Mouse (Mus musculus): ENCODE results near the gene Syt1. TPM values are rescaled to one million over a fixed set of nuclear protein-coding genes. Genes with fewer than 3 reads are reported as not detected.

The Syt1 gene
- polyA plus RNA-seq, 1 experiment, result 748 TPM

DNA sequence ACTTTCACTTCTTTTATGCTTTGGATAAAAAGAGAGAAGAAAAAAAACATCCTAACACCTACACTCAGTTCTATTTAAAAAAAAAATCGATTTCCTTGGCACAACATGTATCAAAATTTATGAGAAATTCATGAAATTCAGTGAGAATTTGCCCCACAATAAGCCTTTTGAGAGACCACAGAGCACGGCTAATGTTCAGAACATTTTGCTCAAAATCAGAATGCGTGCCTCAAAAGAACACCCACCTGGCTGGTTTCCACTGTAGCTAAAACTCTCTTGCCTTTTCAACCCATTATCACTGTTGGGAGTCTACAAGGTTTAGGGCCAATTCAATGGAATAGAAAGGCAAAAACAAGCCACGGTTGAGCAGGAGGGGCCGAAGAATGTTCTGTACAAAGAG is 390.9 kb downstream of the Syt1 start:
- Histone ChIP-seq H3K27ac (ENCODE audit: insufficient read depth, low read length) (peak overlapping the region; percentile 82), H3K4me3 (ENCODE audit: insufficient read depth, low read length) (no peak overlapping the region), H3K4me1 (ENCODE audit: control insufficient read depth, insufficient read depth, low read length) (peaks cover 4% of the 10 kb centered on the region; the same call in 1 of the 2 replicates)
- no peak for TF ChIP-seq POLR2A (IDR thresholded peaks at IDR 0.05; ENCODE audit: extremely low read depth, insufficient read depth, low read length)
- no peak for TF ChIP-seq CTCF (IDR thresholded peaks at IDR 0.05; ENCODE audit: extremely low read depth, insufficient read depth, low read length)

DNA sequence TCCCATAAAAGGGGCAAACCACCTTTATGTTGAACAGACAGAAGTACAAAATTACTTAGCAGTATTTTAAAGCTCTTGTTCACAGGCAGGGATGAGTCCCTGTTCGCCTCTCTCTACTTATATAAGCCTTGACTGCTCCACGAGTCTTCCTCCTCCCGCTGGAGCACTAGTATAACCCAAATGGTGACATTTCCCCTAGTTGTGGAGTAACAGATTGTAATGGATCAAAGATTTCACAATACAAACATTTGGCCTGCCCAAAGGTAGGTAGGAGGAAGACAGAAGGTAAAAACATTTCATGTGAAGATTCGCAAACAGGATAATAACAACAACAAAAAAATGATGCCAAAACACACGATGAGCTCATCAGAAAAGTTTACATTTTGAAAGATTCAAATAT is 391.6 kb downstream of the Syt1 start:
- Histone ChIP-seq H3K27ac (ENCODE audit: insufficient read depth, low read length) (peak overlapping the region; percentile 51; the same call in 1 of the 2 replicates), H3K4me1 (ENCODE audit: control insufficient read depth, insufficient read depth, low read length) (peaks cover 4% of the 10 kb centered on the region; the same call in 1 of the 2 replicates), H3K4me3 (ENCODE audit: insufficient read depth, low read length) (no peak overlapping the region)
- TF ChIP-seq POLR2A (IDR thresholded peaks at IDR 0.05; ENCODE audit: extremely low read depth, insufficient read depth, low read length) (no peak), CTCF (IDR thresholded peaks at IDR 0.05; ENCODE audit: extremely low read depth, insufficient read depth, low read length) (no peak)

DNA sequence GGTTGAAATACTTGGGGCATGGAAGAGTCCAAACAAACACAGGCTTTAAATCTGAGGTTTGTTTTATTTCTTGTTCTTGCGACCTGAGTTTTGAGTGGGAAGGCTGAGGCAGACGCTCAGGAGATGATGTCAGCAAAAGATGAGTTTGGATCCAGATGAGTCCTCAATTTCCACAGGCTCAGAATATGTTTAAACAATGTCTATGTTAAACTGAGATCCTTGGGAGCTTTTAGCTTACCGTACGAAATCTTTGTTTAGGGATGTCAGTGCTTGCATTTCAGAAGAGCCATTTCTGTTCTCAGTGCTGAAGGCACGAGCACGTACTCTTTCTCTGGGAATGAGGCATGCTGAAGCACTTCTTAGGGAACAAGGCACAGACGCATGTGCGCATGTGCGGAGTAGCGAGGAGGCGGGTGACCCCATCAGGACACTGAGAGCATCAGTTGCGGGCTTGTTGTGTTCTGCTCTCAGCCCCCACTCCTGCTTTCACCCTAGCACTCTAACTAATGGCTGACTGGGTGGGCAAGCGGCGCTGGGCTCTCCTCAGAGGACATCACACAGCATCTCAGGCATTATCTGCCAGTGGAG is 400.6 kb downstream of the Syt1 start:
- H3K27ac ChIP-seq (ENCODE audit: insufficient read depth, low read length), result peak overlapping the region; percentile 86
- H3K4me3 ChIP-seq (ENCODE audit: insufficient read depth, low read length), result no peak overlapping the region
- TF ChIP-seq CTCF (IDR thresholded peaks at IDR 0.05; ENCODE audit: extremely low read depth, insufficient read depth, low read length), result no peak
- TF ChIP-seq POLR2A (IDR thresholded peaks at IDR 0.05; ENCODE audit: extremely low read depth, insufficient read depth, low read length), result 0 out of 2 replicates have a peak, but pooled peaks have one; percentile 8
- peaks cover 7% of the 10 kb centered on the region for H3K4me1 ChIP-seq (ENCODE audit: control insufficient read depth, insufficient read depth, low read length)

DNA sequence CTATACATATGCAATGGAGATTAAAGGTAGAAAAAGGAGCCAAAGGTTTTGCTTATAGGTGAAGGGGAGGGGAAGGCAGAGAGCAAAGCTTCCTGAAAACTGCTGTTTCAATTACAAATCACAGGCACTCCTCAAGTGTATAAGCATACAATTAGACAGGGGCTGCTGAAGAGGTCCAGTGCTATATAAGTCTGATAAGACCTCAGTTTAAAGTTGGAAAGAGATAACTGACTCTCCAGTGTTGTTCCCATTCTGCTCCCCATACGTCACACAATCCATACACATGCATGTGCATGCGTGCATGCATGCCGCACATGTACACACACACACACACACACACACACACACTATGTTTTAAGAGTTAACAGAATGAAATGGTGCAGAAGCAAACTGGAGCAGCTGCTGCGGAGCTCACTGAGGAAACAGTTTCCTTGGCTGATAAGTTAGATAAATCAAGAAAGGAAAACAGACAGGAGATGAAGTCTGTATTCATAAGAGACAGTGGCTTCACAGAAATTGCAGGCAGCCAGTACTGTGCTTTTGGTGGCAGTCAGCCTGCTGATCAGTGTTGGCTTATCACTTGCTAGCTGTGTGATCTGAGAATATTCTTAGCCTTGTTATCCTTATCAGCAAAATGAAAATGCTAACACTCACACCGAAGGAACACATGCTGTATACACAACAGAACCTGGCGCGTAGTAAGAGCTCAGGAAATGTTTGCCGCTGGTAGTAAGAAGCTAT is 408.9 kb downstream of the Syt1 start:
- H3K27ac ChIP-seq (ENCODE audit: insufficient read depth, low read length), result peak overlapping the region; percentile 67
- TF ChIP-seq CTCF (IDR thresholded peaks at IDR 0.05; ENCODE audit: extremely low read depth, insufficient read depth, low read length) (no peak), POLR2A (IDR thresholded peaks at IDR 0.05; ENCODE audit: extremely low read depth, insufficient read depth, low read length) (no peak)
- no peak overlapping the region for H3K4me3 ChIP-seq (ENCODE audit: insufficient read depth, low read length)
- H3K4me1 ChIP-seq (ENCODE audit: control insufficient read depth, insufficient read depth, low read length), result peaks cover 6% of the 10 kb centered on the region

DNA sequence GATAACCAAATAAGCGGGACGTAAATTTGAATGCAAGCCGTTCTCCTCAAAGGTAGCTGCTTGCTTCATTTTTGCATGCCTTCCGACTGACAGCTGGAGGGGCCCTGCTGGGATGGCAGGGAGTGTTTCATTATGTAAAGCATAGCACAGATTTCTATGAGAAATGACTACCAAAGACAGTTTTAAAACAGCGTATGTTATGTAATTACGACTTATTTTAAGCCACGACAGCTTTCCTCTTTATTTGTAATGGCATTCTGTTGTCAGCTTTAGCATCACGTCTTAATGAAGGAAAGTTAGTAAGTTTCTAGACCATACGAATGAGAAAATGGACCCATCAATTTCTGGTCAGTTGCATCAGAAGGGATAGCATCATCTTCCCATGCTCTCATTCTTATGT is 410.1 kb downstream of the Syt1 start:
- peak overlapping the region; percentile 60; the same call in 1 of the 2 replicates for H3K27ac ChIP-seq (ENCODE audit: insufficient read depth, low read length)
- TF ChIP-seq CTCF (IDR thresholded peaks at IDR 0.05; ENCODE audit: extremely low read depth, insufficient read depth, low read length) (no peak), POLR2A (IDR thresholded peaks at IDR 0.05; ENCODE audit: extremely low read depth, insufficient read depth, low read length) (no peak)

DNA sequence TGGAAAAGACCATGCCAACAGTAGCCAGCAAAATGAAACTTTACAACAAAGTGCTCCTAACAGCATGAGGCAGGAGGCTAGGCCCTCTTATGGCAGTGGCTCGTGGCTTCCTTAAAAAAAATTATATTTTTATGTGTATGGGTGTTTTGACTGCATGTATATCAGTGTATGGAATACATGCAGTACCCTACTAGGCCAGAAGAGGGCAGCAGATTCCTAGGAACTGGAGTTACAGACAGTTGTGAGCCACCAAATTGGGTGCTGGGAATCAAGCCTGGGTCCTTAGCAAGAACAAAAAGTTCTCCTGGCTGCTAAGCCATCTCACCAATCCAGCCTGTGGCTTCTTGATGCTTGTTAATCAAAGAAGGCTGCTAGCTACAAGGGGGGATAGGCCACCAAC is 413.4 kb downstream of the Syt1 start:
- Histone ChIP-seq H3K4me1 (ENCODE audit: control insufficient read depth, insufficient read depth, low read length) (peaks cover 11% of the 10 kb centered on the region), H3K27ac (ENCODE audit: insufficient read depth, low read length) (no peak overlapping the region), H3K4me3 (ENCODE audit: insufficient read depth, low read length) (no peak overlapping the region)
- TF ChIP-seq POLR2A (IDR thresholded peaks at IDR 0.05; ENCODE audit: extremely low read depth, insufficient read depth, low read length), result no peak
- peak; percentile 15; the same call in 1 of the 2 replicates for TF ChIP-seq CTCF (IDR thresholded peaks at IDR 0.05; ENCODE audit: extremely low read depth, insufficient read depth, low read length)

More for the DNA sequence above, 410.1 kb downstream of the Syt1 start:
- no peak overlapping the region for H3K4me3 ChIP-seq (ENCODE audit: insufficient read depth, low read length)
- peaks cover 10% of the 10 kb centered on the region for H3K4me1 ChIP-seq (ENCODE audit: control insufficient read depth, insufficient read depth, low read length)

DNA sequence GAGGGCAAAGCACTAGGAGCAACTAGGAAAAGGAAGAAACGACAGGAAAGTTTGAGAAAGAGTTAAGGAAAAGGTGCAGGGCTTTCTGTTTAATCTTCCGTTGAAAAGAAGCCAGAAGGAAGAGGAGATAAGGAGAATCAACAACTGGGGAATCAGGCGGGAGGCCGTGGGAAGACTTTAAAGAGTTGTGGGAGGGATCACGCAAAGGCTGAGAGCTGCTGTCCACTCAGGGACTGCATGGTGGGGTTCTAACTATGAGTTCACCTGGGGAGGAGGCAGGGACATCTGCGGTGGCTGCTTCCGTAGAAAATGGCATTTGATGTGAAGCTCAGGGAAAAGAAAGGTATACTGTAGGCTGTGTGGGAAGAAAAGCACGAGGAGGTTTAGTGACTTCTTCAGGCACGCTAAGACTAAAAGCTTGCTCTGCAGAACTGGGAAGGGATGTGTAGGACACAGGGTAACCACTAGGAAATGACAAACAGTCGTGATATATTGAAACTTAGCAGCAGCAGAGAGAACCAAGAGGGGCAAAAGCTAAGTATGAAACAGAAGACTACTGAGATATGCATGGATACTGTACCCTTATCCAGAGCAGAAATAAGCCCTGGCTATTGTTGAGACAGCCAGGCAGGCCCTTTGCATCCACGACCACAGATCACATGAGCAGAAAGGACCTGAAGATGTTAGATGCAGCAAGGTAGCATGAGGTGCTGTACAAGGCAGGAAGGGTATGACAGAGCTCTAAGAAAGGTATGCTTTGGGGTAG is 414.4 kb downstream of the Syt1 start:
- Histone ChIP-seq H3K27ac (ENCODE audit: insufficient read depth, low read length) (peak overlapping the region; percentile 60; the same call in 1 of the 2 replicates), H3K4me1 (ENCODE audit: control insufficient read depth, insufficient read depth, low read length) (peaks cover 9% of the 10 kb centered on the region), H3K4me3 (ENCODE audit: insufficient read depth, low read length) (no peak overlapping the region)
- no peak for TF ChIP-seq POLR2A (IDR thresholded peaks at IDR 0.05; ENCODE audit: extremely low read depth, insufficient read depth, low read length)
- TF ChIP-seq CTCF (IDR thresholded peaks at IDR 0.05; ENCODE audit: extremely low read depth, insufficient read depth, low read length), result 0 out of 2 replicates have a peak, but pooled peaks have one; percentile 4

DNA sequence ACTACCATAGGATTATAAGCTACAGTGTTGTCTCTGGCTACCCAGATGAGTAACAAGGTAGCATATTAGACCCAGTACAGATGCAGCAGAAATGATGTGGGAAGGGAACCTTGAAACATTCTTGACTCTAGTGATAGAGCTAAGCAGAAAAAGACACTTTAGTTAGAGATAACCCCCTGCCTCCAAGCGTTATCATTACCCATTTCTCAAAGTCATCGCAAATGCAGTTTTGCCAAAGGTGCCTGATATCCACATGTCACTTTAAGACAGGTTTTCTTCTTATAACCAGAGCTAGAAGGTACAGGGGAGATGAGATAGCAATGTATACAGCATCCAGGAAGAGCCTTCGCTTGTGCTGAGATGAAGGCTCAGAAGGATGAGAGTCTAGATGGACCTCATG is 421.4 kb downstream of the Syt1 start:
- TF ChIP-seq CTCF (IDR thresholded peaks at IDR 0.05; ENCODE audit: extremely low read depth, insufficient read depth, low read length) (no peak), POLR2A (IDR thresholded peaks at IDR 0.05; ENCODE audit: extremely low read depth, insufficient read depth, low read length) (no peak)
- peaks cover 4% of the 10 kb centered on the region; the same call in 1 of the 2 replicates for H3K4me1 ChIP-seq (ENCODE audit: control insufficient read depth, insufficient read depth, low read length)
- no peak overlapping the region for H3K4me3 ChIP-seq (ENCODE audit: insufficient read depth, low read length)
- H3K27ac ChIP-seq (ENCODE audit: insufficient read depth, low read length), result no peak overlapping the region

DNA sequence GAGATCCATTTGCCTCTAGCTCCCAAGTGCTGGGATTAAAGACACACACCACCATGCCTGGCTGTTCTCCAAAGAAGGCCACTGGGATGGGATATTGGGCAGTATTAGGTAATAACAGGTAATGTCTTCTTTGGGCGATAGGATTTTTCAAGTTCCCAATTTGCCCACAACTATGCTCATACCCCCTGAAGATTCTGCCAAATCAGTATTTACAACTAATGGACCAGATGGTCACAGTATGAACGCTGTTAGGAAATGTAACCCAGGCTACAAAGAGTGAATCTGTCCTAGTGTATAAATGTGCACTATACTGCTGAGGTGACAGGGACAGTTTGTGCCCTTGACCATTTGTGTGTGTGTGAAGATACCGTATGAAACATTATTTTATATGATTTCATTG is 421.9 kb downstream of the Syt1 start:
- H3K4me3 ChIP-seq (ENCODE audit: insufficient read depth, low read length), result no peak overlapping the region
- H3K27ac ChIP-seq (ENCODE audit: insufficient read depth, low read length), result no peak overlapping the region
- peaks cover 4% of the 10 kb centered on the region; the same call in 1 of the 2 replicates for H3K4me1 ChIP-seq (ENCODE audit: control insufficient read depth, insufficient read depth, low read length)
- TF ChIP-seq CTCF (IDR thresholded peaks at IDR 0.05; ENCODE audit: extremely low read depth, insufficient read depth, low read length) (no peak), POLR2A (IDR thresholded peaks at IDR 0.05; ENCODE audit: extremely low read depth, insufficient read depth, low read length) (no peak)

Data from cortical plate, adult 2 months (tissue).